Mouse (Mus musculus): ENCODE data around the gene Phf13.

Phf13 gene

GRCm38 (mm10) chr4:152013036-152013813 lies 17.2 kb upstream of the Phf13 start:
- no peak for DNase-seq (ENCODE audit: low read depth, low spot score)

DNA sequence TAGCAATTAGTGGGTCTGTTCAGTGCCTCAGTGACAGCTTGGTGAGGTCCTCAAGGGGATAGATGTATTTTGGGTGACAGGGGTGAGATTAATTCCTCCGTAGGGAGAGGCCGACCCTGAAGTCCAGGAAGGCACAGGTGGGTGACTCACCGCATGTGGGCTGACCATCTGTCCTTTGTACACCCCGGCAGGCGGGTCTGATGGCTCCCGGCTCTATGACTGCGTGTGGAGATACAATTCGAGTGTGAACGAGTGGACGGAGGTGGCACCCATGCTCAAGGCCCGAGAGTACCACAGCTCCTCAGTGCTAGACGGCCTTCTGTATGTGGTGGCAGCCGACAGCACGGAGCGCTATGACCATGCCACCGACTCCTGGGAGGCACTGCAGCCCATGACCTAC lies 16.1 kb upstream of the Phf13 start:
- DNase-seq (ENCODE audit: low read depth, low spot score), result no peak

GRCm38 (mm10) chr4:152011171-152011760 lies 15.2 kb upstream of the Phf13 start:
- no peak for DNase-seq (ENCODE audit: low read depth, low spot score)

DNA sequence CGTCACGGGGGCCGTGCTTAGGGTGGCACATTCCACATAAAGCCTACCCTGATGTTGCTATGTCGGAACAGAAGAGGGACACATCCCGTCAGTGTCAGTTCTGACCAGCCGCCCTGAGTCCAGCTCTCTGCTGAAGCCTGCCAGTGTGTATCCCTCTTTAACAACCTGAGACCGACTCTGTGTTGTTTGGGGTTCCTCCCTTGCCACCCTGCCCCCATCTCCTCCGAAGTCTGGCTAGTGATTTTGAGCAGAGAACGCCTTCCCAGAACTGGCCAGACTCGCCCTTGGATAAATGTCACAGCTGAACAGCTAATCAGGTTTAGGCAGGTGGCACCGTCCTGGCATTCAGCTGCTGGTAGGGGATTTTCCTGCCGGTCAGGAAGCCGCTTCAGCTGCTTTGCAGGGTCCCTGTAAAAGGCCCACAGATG lies 14.7 kb upstream of the Phf13 start:
- DNase-seq (ENCODE audit: low read depth, low spot score), result peak; percentile 43

DNA sequence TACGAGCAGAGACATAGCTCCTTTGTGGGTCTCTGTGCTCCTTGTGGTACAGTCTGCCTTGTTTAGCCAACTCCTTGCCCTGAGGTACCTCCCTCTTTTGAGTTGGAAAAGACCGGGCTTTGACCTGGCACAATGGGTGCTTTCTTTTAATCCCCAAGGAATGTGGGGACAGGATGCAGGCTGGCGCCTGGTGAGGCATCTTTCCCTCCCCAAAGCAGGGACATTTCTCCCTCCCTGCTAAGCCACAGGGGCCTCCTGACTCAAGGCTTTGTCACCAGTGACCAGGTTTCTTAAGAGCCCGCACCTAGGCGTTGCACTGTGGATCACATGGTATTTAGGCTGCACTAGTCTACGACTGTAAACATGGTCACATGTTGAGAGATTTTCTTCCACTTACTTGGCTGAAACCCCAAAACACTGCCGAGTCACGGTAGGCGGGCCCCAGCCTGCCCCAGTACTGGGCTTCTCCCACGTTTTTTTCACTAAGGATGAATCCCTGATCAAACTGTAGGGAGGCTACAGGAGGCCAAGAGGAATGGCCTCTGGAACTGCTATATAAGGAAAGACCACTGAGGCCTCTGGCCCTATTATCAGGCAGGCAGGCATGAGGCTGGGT lies 14.1 kb upstream of the Phf13 start:
- DNase-seq (ENCODE audit: low read depth, low spot score), result peak; percentile 72

DNA sequence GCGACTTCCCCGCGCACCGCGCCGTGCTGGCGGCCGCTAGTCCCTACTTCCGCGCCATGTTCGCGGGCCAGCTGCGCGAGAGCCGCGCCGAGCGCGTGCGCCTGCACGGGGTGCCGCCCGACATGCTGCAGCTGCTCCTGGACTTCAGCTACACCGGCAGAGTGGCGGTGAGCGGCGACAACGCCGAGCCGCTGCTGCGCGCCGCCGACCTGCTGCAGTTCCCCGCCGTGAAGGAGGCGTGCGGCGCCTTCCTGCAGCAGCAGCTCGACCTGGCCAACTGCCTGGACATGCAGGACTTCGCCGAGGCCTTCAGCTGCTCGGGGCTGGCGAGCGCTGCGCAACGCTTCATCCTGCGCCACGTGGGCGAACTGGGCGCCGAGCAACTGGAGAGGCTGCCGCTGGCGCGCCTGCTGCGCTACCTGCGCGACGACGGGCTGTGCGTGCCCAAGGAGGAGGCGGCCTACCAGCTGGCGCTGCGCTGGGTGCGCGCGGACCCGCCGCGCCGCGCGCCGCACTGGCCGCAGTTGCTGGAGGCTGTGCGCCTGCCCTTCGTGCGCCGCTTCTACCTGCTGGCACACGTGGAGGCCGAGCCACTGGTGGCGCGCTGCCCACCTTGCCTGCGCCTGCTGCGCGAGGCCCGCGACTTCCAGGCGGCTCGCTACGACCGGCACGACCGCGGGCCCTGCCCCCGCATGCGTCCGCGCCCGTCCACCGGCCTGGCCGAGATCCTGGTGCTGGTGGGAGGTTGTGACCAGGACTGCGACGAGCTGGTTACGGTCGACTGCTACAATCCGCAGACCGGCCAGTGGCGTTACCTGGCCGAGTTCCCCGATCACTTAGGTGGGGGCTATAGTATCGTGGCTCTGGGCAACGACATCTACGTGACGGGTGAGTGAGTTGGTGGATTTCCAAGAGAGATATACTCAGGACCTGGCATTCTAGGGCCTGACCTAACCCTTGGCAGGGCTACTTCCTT lies 13.3 kb upstream of the Phf13 start:
- DNase-seq (ENCODE audit: low read depth, low spot score), result peak; percentile 91

DNA sequence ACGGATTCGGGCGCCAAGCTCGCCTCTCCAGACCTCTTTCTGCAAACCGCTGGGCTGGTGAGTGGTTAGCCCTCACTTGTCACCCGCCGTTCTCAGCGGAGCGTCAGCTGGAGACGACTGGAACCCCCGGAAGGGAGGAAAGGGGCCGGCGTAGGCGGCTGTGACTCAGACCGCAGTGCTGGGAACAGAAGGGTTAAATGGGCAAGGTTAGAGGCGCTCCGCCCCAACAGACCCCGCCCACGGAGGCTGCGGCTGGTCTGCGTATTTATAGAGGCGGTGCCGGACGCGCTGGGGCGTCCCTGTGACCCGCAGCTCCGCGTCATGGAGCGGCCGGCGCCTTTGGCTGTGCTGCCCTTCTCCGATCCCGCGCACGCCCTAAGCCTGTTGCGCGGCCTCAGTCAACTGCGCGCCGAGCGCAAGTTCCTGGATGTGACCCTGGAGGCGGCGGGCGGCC lies 12.6 kb upstream of the Phf13 start, which contains the start of gene Klhl21:
TSS of gene Klhl21 (plus strand) at position 182 of the 454 bp plus-strand sequence.
- peak; percentile 97 for DNase-seq (ENCODE audit: low read depth, low spot score)

DNA sequence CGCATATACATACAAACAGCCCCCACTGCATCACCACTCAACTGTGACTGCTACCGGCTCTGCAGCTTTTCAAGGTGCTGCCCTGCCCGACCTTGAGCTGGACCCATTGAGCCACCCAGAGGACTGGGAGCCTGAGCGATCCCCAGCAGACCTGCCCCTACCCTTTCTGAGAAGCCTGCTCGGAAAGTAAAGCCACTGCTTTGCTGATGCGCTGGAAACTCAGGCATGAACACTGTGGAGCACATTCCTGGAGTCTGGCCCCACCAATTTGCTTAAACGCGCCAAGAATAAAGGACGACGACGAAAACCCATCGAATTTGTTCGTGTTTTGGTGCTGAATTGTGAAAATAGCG lies 12.1 kb upstream of the Phf13 start:
- DNase-seq (ENCODE audit: low read depth, low spot score), result no peak

DNA sequence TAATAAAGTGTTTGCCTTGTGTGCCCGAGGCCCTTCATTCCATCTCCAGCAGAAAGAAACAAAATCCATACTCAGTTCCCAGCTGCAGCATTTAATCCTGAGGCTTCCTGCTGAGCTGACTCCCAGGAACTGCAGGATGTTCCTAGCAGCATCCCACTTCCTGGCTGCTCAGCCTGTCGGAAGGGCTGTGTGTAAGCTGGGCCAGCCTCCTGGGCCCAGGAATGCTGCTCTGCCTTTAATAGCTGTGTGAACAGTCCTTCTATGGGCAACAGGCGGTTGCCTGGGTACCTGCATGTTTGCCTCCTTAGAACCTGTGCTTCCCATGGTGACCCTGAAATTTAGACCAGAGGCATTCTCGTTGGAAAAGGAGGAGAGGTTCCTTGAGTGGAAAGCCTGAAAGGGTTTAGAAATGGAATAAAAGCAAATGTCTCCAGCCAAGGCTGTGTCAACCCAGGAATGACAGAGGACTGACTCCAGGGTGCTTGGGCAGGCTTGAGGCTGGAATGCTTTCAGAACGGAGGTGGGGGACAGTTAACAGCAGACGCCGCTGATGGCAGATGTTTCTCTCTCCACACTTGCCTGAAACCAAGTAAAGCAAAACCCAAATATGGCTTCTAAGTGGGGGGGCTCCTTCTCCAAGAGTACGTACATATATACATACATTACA lies 11.6 kb upstream of the Phf13 start:
- DNase-seq (ENCODE audit: low read depth, low spot score), result peak; percentile 83

GRCm38 (mm10) chr4:152006812-152007211 lies 10.8 kb upstream of the Phf13 start:
- no peak for DNase-seq (ENCODE audit: low read depth, low spot score)

- DNase-seq (ENCODE audit: low read depth, low spot score), result peak; percentile 40
These were observed 10.1 kb upstream of the Phf13 start for GRCm38 (mm10) chr4:152006137-152006536.

- no peak for DNase-seq (ENCODE audit: low read depth, low spot score)
These were observed 6.0 kb upstream of the Phf13 start for GRCm38 (mm10) chr4:152002063-152002462.

- no peak for DNase-seq (ENCODE audit: low read depth, low spot score)
These were observed 5.3 kb upstream of the Phf13 start for GRCm38 (mm10) chr4:152001335-152001734.

DNA sequence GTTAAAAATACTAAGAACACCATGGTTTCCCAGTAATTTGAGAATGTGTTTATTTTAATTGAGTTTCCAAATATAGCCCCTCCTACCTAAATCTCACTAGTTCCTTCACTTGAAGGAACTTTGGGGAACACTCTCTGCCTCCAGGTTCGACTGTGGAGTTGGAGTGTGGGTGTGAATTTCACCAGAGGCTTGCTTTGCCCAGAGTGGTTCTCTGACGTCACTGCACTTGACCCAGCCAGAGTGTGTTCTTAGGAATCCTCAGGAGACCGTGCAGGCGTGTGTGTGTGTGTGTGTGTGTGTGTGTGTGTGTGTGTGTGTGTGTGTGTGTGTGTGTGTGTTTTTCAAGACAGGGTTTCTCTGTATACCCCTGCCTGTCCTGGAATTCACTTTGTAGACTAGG lies 4.8 kb upstream of the Phf13 start:
- DNase-seq (ENCODE audit: low read depth, low spot score), result peak; percentile 90

DNA sequence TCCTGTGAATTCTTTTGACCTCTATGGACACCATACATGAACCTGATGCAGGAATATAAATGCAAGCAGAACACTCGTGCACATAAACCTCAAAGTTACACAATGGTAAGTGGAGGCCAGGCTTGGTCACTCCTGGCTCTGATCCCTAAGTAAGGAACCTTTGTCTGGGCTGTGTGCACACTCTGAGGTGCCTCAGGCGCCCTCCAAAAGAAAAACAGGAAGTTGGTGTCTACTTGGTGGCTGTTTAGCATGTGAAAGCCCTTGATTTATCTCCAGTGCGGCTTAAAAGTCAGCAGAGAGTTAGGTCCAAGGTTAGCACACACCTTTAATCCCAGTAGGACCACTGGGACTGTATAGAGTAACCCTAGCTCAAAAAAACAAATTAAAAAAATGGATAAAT lies 3.4 kb upstream of the Phf13 start:
- DNase-seq (ENCODE audit: low read depth, low spot score), result no peak

DNA sequence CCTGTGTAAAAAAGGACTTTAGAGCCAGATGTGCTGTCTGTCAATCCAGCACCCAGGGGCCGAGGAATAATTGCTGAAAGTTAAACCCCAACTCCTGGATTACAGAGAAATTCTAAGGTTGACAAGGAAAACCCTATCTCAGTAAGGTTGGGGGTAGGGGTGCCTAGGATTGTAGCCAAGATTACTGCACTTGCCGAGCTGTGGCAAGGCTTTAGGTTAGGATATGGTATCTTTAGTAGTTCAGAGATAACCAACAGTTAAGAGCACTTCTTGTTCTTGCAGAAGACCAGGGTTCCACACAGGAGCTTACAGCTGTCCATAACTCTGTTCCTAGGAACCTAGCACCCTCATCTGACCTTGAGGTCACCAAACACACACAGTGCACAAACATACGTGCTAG lies 1.6 kb upstream of the Phf13 start:
- no peak for DNase-seq (ENCODE audit: low read depth, low spot score)

GRCm38 (mm10) chr4:151996951-151997222 lies 829 bp upstream of the Phf13 start:
- DNase-seq (ENCODE audit: low read depth, low spot score), result no peak

DNA sequence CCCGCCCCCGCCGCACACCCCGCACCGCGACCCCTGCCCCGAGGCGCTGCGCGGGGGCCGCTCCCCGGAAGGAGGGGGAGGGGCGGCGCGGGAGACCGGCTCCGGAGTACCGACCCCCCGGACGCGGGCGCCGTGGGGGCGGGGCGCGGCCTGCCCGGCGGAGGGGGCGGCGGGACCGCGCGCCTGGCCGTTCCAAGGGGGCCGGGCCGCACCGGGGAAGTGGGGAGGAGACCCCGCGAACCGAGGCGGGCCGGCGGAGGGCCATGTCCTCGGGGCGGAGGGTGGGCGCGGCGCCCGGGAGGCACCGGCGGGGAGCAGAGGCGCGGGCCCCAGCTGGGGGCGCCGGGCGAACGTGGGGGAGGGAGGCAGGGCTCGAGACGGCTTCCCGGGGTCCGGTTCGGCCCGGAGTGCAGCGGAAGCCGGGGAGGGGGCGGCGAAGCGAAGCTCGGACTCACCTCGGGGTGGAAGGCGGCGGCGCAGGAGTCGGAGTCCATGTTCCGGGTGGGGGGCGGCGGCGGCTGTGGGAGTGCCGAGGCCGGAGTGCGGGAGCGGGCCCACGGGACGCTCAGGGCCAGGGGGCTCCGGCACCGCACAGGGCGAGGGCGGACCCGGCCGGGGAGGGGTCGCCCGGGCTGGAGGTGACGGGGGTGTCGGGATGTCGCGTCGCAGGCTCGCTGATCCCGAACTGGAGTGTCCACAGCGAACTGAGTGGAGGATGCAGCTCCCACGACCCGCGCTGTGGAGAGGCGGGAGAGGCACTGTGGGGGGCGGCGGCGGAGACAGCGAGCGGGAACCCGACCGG lies 486 bp downstream of the Phf13 start:
- DNase-seq (ENCODE audit: low read depth, low spot score), result no peak

DNA sequence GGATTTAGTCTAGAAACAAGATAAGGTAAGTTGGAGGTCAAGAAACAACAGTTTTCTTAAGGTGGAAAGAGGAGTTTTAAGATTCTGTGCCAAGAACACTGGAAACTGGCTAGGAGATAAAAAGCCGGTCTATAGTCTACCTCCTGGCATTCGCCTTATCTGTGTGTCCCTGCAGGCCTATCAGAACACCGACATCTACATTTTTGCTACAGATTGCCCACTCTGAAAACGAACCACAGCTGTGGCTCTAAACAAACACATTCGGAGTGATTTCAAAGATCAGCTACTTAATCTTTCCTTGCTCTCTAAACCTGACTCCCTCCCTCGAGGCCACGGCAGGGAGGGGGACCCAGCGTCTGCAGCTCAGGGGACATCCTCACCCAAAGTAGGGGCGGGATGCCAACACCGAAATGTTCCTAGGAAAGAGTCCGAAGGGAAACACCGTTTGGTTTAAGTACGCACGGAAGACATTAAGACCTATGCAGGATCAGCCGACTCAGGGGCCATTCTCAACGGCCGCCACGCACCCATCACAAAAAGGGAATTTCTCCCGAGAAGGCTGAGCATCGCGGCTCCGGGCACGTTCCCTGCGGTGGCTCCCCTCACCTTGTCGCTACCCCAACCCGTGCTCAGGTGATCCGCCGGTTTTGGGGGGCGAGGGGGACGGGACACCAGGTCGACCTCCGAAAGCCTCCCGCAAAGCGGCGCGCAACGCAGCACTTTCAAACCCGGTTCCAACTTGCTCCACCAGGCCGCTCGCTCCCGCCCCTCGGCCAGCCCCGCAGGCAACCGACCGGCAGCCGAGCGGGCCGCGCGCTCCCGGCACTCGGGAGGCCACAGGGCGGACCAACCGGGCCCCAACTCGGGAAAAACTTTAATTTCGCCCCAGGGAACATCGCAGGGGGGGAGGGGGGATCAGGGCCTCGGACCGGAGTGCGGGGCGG lies 1.6 kb downstream of the Phf13 start:
- no peak for DNase-seq (ENCODE audit: low read depth, low spot score)

Measured in brain, adult 2 months (tissue).